Mouse (Mus musculus): ENCODE data around the gene Eif4g3.
"Not testable (repeated sequence)": the region's sequence is repeated elsewhere in the genome, so short reads cannot be mapped to it uniquely, and the experiment has no call there.

Eif4g3 gene

DNA sequence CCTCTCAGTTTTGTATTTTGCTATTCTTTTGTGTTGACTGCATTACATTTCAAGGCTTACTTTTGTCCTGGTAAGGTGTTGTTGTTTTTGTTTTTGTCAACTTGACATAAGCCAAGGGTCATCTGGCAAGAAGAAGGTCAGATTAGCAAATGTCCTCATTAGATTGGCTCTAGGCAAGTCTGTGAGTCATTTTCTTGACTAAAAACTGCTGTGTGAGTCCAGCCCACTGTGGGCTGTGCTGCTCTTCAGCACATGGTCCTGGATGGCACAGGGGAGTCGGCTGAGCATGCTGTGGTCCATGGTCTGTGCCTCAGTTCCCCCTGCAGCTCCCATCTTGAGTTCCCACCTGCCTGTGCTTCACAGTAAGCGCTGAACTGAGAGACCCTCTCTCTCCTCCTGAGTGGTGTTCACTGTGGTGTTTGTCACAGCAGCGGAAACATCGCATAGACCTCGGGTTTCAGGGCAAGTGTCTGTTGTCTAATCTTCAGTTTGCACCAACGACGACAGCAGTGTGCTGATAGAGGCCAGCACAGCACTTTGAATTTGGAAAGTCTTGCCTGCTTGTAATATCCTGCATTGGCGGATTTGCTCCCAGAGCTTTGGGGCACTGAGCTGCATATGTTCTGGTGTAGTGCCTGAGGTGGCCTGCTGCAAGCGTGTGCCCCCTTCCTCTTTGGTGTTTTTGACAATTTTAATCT is 30.7 kb downstream of the Eif4g3 start:
- no peak for DNase-seq (ENCODE audit: low spot score)

DNA sequence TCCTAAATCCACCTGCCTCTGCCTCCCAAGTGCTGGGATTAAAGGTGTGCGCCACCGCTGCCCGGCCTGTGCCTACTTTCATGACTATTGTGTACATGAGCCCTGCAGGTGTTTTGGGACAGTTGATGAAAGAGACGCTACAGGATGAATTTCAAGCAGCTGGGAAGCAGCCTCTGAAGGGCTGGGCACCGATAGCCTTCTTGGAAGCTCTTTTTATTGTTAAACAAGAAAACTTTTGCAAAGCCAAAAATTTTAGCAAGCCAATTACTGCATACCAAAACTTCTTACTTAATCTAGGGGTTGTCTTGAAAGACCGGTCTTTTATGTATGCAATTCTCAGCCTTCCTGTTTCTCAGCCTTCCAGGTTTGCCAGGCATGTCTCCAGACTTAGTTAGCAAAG is 36.3 kb downstream of the Eif4g3 start:
- DNase-seq (ENCODE audit: low spot score) = no peak

DNA sequence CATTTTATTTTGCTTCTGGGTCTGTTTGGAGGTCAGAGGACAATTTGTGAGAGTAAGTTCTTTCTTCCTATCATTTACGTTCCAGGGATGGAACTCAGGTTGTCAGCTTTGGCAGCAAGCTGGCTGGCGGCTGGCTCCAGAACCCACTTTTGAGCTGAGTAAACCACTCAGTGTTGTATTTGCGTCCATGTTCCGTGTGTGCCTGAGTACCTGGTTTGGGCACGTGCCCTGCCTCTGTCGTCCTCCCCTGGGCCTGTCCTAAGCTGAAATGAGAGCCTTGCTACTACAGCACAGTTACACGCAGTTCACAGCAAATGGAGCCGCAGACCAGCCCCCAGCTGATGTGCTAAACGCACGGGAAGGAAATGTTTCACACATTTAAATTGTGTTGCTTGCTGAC is 39.0 kb downstream of the Eif4g3 start:
- no peak for DNase-seq (ENCODE audit: low spot score)

DNA sequence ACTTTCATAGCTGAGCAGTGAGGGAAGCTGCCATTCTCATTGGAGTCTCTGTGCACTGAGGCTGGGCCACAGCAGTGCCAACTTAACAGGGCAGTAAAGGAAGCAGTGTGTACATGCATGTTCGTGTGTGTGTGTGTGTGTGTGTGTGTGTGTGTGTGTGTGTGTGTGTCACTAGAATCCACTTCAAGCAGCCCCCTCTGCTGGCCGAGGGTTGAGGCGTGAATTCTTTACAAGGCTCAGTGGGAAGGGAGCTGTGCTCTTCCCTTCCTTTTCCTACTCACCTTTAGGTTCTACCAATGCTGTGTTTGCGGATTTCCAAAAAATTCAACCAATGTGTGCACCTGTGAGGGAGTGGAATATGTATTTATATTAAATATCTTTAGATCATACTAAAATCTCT is 41.0 kb downstream of the Eif4g3 start:
- DNase-seq (ENCODE audit: low spot score) = no peak

DNA sequence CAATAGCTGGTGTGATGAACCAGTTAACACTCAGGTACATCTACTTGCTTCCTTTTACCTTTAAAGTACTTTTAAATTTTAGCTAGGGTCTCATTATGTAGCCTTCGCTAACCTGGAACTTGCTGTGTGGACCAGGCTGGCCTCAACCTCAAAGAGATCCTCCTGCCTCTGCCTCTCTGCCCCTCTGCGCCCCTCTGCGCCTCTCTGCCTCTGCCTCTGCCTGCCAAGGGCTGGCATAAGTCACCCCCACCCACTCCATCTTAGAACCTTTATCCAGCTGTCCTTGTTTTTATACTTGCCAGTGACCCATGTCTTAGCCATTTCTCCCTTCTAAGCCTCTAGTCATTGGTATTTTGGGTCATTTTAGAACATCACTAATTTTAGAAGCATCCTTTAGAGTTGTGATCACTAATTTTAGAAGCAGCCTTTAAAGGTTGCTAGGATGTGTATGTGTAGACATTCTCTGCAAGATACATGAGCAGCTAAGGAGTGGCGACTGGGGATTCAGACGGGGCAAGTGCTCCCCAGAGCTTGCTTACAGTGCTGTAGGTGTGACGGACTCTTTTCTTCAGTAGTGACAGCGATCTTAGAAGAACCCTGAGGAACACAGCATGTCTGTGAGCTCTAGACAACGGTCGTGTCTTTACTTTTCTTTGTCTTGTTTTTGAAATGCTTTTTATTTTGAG is 42.8 kb downstream of the Eif4g3 start:
- no peak for DNase-seq (ENCODE audit: low spot score)

DNA sequence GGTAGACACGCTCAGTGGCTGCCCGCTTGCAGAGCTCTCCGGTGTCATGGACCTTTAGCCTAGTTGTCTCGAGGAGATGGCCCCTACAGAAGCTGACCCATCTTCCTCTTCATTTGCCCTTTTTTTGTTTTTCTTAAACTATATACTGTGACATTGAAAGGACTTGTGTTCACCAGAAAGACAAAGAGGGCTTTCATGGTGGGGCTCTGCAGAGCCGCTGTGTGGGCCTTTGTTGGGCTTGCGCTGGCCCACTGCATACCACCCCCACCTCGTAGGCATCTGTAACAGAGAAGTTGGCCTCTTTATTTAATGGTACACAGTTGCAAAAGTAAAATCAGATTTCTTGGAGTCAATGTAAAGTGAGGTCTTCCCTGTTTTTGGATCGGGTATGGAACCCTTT is 44.3 kb downstream of the Eif4g3 start:
- DNase-seq (ENCODE audit: low spot score) = no peak

DNA sequence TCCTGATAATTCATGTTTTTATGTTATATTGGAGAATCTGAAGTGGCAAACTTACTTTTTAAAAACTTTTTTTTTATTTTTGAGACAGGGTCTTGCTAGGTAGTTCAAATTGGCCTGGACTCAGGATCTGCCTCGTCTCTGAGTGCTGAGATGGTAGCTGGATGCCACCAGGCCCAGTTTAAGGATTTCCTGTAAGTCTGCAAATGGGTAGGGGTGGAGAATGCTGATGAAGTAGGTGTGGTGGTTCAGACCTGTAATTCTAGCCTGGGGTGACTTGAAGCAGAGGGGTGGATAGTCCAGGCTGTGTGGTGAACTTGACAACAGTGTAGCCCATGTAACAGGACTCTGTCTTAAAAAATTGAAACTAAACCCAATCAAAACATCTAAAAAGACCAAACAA is 45.1 kb downstream of the Eif4g3 start:
- DNase-seq (ENCODE audit: low spot score) = no peak

DNA sequence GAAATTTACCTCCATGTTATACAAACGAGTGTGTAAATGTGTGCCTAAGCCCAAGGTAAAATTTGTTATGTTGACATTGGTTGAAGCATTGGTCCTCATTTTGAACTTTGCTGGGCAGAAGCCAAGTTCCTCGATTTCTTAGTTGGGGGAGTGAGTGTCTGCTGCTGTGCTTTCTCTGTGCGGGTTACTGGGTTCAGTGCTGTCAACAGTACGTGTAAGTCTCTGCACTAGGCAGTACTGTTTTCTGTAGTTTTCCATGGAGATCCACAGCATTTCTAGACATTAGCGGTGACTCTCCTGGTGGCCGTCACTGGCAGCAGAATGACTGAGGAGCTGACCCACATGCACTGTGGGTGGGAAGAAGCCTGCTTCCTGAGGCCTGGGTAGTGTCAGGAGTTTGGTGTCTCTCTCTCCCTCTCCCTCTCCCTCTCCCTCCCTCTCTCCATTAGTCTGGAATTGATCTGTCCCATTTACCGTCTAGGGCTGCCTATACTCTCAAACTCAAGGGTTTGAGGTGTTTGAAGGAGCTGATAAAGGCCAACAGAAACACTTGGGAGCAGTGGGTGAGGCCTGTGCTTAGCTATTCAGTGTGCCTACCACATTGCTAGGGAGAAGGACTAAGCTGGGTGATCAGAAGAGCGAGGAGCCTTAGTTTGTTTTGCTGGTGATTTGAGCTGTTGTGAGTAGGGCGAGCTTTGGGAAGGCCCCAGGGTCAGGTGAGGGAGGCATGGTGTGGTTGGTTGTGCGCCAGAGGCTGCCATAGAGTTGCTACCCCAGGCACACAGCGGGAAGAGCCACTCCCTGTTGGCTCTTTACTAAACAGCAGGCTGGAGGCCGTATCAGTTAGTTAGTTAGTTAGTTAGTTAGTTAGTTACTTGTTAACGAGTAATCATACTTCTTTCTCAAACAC is 45.8 kb downstream of the Eif4g3 start:
- DNase-seq (ENCODE audit: low spot score) = no peak

DNA sequence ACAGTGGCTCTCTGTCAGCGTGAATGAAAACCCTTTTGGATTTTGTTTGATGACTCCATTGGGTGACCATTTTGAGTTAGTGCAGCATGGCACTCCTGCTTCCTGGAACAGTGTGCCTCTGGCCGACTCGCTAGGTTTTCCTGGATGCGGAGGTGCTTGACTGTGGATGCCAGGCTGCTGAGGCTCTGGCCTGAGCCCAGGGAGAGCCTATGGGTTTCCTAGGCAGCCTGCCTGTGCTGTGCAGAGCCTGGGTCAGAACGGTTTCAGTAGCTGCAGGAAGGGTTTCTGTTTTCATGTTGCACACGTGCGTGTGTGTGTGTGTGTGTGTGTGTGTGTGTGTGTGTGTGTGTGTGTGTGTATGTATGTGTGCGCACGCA is 46.4 kb downstream of the Eif4g3 start:
- no peak for DNase-seq (ENCODE audit: low spot score)

DNA sequence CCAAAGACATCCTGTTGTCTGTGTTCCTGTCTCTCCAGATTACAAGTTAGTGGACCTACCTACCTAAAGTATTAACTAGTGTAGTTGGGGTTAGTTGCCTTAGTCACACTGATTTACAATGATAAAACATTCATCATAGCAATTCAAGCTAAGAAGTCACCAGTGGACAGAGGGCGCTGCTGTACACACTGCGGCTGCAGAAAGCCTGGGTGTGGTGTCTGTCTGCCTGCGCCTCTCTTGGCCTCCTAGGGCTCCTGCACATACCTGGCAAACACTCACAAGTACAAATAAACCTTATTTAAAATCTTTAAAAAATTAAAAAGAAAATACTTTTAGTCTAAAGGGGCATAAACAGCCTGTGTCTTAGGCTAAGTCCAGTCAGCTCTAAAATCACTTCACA is 47.8 kb downstream of the Eif4g3 start:
- DNase-seq (ENCODE audit: low spot score) = no peak

DNA sequence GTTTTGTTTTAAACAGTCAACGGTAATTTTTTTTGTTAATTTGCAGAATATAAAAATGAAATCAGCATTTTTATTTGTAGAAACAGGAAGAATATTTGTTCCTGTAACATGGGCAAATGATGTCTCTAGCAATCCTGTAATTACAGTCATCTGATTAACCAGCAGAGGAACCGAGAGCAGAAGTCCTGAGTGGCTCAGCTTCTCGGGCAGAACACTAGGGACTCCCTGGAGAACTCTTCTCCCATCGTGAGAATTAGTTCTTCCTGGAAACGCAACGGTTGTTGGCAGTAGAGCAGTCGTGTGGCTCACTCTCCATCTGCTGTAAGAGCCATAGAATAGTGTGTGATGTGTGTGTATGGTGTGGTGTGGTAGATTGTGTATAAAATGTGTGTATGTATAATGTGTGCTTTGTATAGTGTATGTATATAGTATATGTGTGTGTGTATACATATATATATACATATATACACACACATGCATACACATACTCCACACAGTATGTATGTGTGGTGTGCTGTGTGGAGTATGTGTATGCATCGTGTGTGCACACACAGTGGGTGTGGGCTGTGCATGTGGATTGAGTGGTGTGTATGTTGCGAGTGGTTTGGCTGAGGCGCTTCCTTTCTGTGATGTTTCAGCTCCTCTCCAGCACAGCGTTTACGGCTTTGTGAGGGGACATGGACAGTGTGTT is 48.9 kb downstream of the Eif4g3 start:
- DNase-seq (ENCODE audit: low spot score) = no peak

DNA sequence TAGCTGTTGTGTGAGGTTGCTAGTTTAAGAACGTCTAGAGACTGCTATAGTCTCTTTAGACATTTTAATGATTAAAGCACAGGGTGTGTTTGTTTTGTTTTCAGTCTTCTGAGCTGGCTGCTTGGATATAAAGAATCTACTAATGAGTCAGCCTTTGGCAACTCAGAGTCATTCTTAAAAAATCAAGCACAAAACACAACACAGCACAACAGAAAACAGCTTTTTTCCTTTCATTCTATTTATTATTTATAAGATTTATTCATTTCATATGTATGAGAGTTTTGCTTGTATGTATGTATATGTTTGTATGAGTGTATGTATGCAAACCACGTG is 49.4 kb downstream of the Eif4g3 start:
- DNase-seq (ENCODE audit: low spot score) = no peak

DNA sequence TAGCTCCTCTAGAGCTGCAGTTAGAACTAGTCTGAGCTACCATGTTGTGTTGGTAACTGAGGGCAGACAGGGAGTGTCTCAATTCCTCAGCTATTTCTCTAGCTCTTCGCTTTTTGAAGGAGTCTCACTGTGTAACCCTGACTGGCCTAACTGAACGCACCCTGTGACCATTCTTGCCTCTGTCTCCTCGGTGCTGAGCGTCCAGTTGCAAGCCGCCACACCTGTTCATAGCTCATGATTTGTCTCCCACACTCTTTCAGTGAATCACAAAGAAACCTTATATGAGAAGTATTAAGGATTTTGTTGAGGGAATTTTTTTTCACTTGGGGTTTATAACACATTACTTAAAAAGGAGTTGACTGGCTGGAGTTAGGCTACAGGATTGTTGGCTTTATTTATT is 49.8 kb downstream of the Eif4g3 start:
- DNase-seq (ENCODE audit: low spot score) = no peak

DNA sequence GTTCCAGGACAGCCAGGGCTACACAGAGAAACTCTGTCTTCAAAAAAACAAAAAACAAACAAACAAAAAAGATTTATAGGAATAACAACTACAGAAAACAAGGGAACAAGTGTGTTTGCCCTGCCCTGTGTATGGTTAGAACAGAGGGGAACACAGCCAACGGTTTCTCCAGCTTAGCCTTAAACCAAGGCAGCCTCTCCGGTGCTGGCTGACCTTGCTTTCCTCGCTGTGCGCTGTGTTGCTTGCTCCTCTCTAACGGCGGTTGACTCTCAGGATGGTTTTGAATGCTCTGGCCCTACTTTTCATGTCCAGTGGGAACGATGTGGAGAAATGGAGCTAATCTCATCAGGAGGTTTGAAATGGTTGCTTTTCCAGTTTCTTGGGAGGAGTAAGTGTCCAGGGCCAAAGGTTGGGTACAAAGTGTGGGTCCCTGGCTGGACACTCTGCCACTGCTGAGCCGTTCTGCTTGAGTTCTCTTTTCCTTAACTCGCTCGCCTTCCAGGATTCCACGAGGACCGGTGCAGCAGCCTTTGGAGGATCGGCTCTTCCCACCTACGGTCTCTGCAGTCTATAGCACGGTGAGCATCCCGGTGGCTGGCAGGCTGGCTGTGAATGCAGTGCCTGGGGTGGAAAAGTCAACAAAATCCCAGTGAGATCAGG is 52.1 kb downstream of the Eif4g3 start:
- no peak for DNase-seq (ENCODE audit: low spot score)

DNA sequence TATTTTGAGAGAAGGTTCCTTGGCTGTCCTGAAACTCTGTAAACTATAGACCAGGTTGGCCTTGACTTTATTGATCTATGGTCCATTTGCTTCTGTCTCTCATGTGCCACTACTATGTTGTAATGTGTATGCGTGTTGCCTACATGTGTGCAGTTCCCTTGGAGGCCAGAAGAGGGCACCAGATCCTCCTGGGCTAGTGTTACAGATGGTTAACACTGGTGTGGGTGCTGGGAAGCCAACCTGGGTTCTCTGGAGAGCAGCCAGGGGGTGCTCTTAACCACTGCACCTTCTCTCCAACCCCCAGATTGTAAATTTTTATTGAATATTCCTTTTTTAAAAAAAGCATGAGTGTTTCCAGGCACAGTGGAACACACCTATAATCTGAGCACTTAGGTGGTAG is 53.0 kb downstream of the Eif4g3 start:
- no peak for DNase-seq (ENCODE audit: low spot score)

DNA sequence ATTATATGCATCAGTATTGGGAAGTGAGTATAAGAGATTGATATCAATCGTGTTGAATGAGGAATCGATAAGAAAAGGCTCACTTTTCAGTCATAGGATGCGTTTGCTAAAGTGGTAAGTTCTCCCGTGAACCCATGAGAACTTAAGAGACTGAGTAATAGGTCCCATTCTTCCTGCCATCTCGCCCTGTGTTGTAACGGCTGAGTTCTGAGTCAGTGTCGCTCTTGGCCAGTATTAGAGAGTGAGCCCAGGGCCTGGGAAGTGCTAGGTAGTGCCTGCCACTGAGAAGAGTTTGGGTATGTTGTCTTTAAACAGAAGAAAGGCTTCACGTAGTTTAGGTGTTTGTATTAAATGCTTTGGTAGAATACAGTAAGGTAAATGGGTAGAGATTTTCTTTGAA is 53.5 kb downstream of the Eif4g3 start:
- DNase-seq (ENCODE audit: low spot score) = no peak

DNA sequence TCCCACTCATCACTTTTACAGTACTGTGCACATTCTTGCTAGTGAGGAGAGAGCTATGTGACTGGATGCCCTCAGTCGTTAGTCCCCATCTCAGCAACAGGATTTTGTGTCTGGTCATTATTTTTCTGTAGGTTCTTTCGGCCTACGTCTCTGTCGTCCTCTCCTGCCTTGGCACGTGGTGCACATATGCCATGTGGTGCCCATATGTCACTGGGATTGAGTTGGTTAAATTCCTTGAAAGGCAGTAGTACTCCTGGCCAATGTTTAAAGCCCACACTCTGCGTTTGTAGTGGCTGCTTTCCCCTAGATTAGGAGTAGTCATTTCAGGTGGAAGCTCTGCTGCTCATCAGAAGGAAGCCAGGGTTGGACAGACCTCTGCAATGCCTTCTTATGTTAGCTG is 56.7 kb downstream of the Eif4g3 start:
- DNase-seq (ENCODE audit: low spot score) = no peak

DNA sequence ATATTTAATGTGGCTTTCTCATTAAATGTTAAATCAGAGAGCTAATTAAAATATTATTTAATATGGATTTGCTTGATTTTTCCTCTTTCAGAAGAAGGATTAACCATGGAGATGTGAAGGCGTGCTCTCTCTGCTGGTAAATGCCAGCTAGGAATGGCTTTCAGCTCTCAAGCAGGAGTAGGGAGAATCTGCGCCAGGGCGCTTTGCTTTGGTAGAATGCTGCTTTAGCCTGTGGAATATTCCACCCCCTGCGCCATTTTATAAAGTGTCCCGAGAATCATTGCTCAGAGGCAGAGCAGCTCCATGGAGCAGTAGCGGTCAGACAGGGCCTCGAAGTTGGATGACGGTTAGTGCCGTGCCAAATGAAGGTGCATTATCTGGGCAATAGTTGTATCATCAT is 58.7 kb downstream of the Eif4g3 start:
- DNase-seq (ENCODE audit: low spot score) = no peak

DNA sequence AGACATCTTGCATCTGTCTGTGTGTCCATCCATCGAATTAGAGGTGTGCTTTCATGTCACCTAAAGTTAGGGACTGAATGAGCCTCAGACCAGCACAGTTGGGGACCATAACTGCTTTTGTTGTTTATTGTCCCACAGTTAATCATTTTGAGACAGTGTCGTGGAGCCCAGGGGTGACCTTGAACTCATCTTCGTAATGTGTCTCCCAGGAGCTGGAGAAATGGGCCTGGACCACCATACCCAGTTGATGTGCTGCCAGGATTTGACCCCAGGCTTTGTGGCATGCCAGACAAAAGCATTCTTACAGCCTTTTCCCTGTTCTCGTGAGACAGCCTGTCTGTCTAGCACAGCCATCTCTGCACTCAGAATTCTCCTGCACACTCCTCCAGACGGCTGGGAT is 63.8 kb downstream of the Eif4g3 start:
- DNase-seq (ENCODE audit: low spot score) = no peak

DNA sequence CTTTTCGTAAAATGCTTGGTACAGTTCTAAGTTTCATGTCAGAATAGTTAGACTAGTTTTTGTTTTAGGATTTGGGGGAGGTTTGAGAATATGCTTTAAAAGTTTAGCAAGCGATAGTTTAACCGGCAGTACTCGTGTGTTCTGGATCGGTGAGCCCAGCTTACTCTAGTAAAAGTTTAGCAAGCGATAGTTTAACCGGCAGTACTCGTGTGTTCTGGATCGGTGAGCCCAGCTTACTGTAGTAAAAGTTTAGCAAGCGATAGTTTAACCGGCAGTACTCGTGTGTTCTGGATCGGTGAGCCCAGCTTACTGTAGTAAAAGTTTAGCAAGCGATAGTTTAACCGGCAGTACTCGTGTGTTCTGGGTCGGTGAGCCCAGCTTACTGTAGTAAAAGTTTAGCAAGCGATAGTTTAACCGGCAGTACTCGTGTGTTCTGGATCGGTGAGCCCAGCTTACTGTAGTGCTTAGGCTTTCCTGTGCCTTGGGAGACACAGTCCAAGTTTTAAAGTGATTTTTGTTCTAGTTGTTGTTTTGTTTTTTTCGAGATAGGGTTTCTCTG is 64.5 kb downstream of the Eif4g3 start:
- not testable (repeated sequence) for DNase-seq (ENCODE audit: low spot score)

DNA sequence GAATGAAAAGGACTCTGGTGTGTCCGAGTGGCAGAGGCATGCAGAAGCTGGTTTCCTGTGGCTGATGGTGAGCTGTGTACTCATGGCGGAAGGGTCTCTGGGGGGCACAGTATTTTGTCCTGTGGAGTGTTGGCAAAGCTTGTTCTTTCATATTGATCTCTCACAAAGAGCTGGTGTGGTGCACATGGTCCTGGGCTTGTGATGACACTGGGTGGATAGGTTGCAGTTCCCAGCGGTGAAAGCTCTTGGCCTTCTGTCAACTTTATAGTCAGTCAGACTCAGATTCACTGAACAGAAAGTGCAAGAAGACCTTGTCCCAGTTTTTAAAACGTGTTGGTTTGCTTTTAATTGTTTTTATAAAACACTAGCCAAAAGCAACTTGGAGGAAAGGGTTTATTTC is 68.3 kb downstream of the Eif4g3 start:
- DNase-seq (ENCODE audit: low spot score) = no peak
